Mouse (Mus musculus) midbrain, embryonic 10.5 days (tissue): ENCODE measurements around the gene Sema4c. TPM values are rescaled to one million over a fixed set of nuclear protein-coding genes. Genes with fewer than 3 reads are reported as not detected.
A peak's percentile ranks its signal among the peaks of the same experiment; 100 is the strongest.

ENCODE experiments used
- DNase-seq: peaks from one replicate; pipeline ENCODE4 v3.0.0-alpha.2; 2017; ENCODE audit warnings: low spot score
- H3K27ac ChIP-seq: fragments of 300-500 bp; sonication (generic); replicated peaks from 2 replicates; pipeline ENCODE4 v1.5.1; 2016; ENCODE audit warnings: mild to moderate bottlenecking
- H3K27me3 ChIP-seq: fragments of 300-500 bp; sonication (generic); 2 replicates; pipeline ENCODE4 v1.6.1; 2016; ENCODE audit warnings: low read depth, mild to moderate bottlenecking; ENCODE audit not compliant: poor library complexity, severe bottlenecking
- H3K36me3 ChIP-seq: fragments of 300-500 bp; sonication (generic); 2 replicates; pipeline ENCODE4 v1.6.1; 2016; ENCODE audit warnings: mild to moderate bottlenecking, moderate library complexity
- H3K4me1 ChIP-seq: fragments of 300-500 bp; sonication (generic); 2 replicates; pipeline ENCODE4 v1.6.1; 2016
- H3K4me3 ChIP-seq: fragments of 300-500 bp; sonication (generic); 2 replicates; pipeline ENCODE4 v1.5.1; 2016; ENCODE audit warnings: mild to moderate bottlenecking, moderate library complexity
- H3K9me3 ChIP-seq: fragments of 300-500 bp; sonication (generic); replicated peaks from 2 replicates; pipeline ENCODE4 v1.6.1; 2016; ENCODE audit warnings: mild to moderate bottlenecking
- WGBS: fragments of 180-500 bp; shearing (Covaris S2); methylation state at CpG from one replicate; pipeline ENCODE4 v1.1.7; 2016; 5-methylcytosine and 5-hydroxymethylcytosine counted together
- polyA plus RNA-seq: library from polyadenylated mRNA; unstranded; fragments of >200 nt; fragmentation: Nextera tagmentation; extraction: Ambion mirVana; gene quantifications from 2 replicates; pipeline ENCODE4 v1.2.1, GENCODE M21; 2016

Gene Sema4c
- polyA plus RNA-seq, 1 experiment from 2014 or later: 20.8 TPM

DNA sequence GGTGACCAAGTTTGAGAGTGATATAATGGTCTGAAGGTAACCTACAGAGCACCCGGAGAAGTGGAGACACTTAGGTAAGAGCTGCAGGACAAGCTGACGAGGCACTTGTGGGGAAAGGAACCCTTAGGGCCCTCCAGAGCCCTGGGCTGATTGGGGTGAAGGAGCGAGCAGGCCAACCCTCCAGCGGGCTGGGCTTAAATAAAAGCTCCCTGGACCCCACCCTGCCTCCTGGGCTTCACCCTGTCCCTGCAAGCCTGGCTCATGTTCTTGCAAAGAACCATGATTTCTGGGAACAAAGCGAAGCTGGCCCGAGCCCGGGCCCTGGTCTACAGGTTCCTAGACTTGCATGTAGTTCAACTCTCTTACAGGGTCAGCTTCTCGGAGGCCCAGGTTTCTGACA lies 15.4 kb upstream of the Sema4c start:
- WGBS: 84% methylated on average over 8 of the region's 8 CpGs
- H3K4me1 ChIP-seq: peaks cover 60% of the 10 kb centered on the region
- no peak for DNase-seq
- H3K4me3 ChIP-seq: no peak overlapping the region
- peak overlapping the region; percentile 55 for H3K27ac ChIP-seq
- H3K9me3 ChIP-seq: no peaks in the 10 kb centered on the region
- H3K27me3 ChIP-seq: no peaks in the 10 kb centered on the region
- H3K36me3 ChIP-seq: no peaks in the 10 kb centered on the region

DNA sequence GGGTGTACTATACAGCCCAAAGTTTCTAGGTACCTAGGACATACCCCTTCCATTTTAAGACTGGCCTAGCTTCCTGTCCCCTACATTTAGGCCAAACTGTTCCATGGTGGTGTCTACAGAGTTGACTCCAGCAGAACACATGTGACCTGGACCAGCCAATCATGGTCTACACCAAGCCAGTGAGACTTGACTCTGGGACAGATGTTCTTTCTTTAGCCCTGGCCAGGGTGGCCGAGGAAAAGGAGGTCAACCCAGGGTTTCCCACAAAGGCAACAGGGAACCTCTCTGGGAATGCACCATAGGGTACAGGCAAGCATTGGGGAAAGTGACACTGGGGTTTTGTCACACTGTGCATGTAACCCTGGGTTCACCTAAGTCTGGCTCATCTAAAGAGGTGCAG lies 14.6 kb upstream of the Sema4c start:
- H3K36me3 ChIP-seq: no peaks in the 10 kb centered on the region
- no peaks in the 10 kb centered on the region for H3K27me3 ChIP-seq
- H3K9me3 ChIP-seq: no peaks in the 10 kb centered on the region
- peaks cover 68% of the 10 kb centered on the region for H3K4me1 ChIP-seq
- H3K4me3 ChIP-seq: no peak overlapping the region
- 0 out of 2 replicates have a peak overlapping the region, but pooled peaks have one; percentile 6 for H3K27ac ChIP-seq
- 78% methylated on average over 1 of the region's 1 CpGs for WGBS
- no peak for DNase-seq

DNA sequence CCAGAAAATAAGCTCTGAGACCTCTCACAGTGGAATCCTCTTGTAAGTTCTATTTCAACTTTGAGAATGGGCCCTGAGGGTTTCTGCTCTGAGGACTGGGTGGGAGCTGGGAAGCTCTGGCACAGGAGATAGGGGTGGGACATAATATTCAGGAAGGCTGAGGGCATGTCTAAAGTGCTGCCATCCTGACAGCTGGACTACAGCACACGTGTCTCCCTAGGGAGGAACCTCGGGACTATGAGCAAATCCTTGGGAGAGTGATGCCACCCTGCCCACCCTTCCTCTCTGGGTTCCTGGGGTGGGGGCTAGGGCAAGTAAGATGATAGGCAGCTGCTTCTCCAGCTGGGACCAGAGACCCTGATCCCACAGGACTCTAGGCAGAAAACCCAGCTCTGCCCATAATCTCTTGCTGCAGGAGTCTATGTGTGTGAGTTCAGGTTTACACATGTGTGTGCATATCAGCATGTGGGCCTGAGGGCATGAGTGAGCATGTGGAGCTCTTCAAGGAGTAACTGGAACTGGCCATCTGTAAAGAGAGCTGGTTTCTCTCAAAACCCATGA lies 14.1 kb upstream of the Sema4c start:
- no peaks in the 10 kb centered on the region for H3K9me3 ChIP-seq
- no peaks in the 10 kb centered on the region for H3K27me3 ChIP-seq
- WGBS: 89% methylated on average over 2 of the region's 2 CpGs
- H3K4me1 ChIP-seq: peaks cover 71% of the 10 kb centered on the region
- no peak overlapping the region for H3K4me3 ChIP-seq
- no peaks in the 10 kb centered on the region for H3K36me3 ChIP-seq
- DNase-seq: no peak
- H3K27ac ChIP-seq: no peak overlapping the region

DNA sequence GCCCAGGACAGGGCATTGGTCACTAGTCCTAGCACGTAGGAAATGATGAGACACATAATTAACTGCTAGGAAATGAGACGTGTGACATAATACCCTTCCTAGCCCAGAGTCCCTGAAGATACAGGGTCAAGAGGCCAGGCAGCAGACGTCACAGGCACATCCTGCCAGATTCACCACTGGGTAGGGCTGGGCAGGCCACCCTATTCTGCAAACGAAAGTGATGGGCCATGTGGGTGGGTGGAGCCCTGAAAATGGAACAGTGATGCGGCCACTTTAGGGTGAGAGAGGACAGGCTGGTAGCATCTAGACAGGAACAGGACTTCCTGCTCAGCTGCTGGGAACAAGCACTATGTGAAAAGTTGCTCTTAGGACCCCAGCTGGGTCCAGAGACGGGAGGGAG lies 13.5 kb upstream of the Sema4c start:
- no peaks in the 10 kb centered on the region for H3K27me3 ChIP-seq
- peaks cover 71% of the 10 kb centered on the region for H3K4me1 ChIP-seq
- no peak for DNase-seq
- H3K27ac ChIP-seq: no peak overlapping the region
- 61% methylated on average over 6 of the region's 6 CpGs for WGBS
- no peaks in the 10 kb centered on the region for H3K36me3 ChIP-seq
- no peaks in the 10 kb centered on the region for H3K9me3 ChIP-seq
- no peak overlapping the region for H3K4me3 ChIP-seq

DNA sequence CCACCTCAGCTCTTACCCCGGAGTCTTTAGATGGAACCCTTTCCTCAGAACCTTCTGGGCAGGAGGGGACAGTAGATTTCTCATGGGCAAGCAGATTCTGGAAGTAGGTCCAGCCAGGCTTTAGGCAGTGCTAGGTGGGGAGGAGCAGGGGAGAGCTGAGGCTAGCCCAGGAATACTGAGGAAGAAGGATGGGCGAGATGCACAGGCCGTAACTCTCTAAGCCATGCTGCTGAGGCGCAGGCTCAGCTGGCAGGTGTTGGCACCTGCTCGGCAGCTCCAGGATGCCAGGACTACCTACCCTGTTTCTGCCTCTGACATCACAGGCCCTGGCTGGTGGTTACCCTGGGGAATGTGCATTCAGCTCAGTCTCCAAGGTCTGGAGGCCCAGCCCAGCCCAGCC lies 12.2 kb upstream of the Sema4c start:
- Histone ChIP-seq H3K4me1 (peaks cover 66% of the 10 kb centered on the region), H3K9me3 (no peaks in the 10 kb centered on the region), H3K36me3 (no peaks in the 10 kb centered on the region), H3K4me3 (no peak overlapping the region), H3K27me3 (no peaks in the 10 kb centered on the region), H3K27ac (no peak overlapping the region)
- WGBS: 90% methylated on average over 5 of the region's 5 CpGs
- no peak for DNase-seq

DNA sequence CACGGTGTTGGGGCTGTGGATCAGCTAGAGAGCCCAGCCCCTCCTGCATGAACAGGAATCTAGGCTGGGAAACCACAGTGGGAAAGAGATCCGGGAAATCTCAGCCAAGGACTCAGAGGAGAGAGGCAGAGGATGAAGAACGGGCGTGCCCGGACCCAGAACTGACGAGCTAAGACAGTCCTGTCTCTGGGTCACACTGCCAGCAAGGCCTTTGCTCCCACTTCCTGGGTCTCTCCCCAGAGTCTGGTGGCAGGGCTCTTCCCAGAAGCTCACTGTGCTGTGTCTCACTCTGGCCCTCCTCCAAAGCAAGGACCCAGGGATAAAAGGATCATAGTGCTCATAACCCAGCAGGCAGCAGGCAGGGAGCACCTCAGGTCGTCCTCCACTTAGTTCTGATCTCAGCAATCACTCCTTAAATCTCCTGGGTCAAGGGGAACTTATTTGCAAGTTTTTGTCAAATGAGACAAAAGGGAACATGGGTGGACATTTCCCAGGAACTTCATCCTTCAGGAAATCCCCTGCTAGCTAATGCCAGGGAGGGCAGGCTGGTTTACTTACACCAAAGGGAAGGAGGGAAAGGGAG lies 11.6 kb upstream of the Sema4c start:
- DNase-seq: no peak
- Histone ChIP-seq H3K4me1 (peaks cover 63% of the 10 kb centered on the region), H3K9me3 (no peaks in the 10 kb centered on the region), H3K36me3 (no peaks in the 10 kb centered on the region), H3K27ac (0 out of 2 replicates have a peak overlapping the region, but pooled peaks have one; percentile 55), H3K4me3 (no peak overlapping the region), H3K27me3 (no peaks in the 10 kb centered on the region)
- WGBS: 55% methylated on average over 7 of the region's 7 CpGs

DNA sequence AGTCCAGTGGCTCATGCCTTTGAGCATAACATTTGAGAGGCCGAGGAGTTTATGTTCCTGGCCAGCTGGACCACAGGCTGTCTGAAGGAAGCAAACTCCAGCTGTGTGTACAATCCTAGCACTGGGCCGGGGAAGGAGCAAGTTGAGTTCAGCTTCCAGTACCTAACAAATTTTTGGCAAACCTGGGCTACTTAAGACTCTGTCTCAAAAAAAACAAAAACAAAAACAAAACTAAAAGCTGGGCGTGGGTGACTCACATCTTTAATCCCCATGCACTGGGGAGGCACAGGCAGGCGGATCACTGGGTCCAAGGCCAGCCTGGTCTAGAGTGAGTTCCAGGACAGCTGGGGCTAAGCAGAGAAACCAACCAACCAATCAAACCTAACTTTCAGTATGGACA lies 10.6 kb upstream of the Sema4c start:
- H3K27ac ChIP-seq: peak overlapping the region; percentile 42; the same call in 1 of the 2 replicates

DNA sequence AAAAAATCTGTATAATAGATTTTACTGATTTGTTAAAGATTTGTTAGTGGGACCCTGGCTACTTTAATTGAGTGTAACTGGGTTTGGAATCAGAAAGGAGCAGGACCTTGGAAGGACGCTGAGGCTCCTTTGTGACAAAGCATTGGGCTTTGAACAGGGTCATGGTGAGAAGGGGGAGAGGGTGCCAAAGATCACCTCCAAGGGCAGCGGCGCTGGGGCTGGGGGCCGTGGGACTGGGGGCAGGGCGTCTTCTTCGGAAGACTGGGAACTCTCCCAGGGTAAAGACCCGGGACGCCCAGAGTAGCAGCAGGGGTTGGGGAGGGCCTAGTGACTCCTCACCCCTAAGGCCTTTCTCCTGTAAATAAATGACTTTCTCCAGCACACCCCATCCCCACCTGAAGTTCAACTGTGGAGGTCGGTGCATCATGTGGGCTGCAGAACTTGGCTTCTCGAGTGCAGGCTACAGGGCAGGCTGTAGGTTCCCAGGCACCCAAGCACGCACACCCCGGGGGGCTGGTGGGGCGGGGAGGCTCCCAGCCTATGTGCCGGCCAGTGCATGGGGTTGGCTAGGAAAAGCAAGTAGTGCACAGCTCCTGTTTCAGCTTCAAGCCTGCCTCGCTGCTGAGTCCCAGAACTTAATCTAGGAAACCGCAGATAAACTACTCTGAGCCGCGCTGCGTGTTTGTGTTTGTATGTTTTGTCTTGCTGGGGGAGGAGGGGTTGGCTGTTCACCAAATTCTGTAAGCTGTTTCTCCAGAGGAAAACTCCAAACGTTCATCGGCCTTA lies 9.9 kb upstream of the Sema4c start:
- WGBS: 45% methylated on average over 21 of the region's 21 CpGs
- DNase-seq: no peak
- peaks cover 57% of the 10 kb centered on the region for H3K4me1 ChIP-seq
- H3K36me3 ChIP-seq: no peaks in the 10 kb centered on the region
- H3K9me3 ChIP-seq: no peaks in the 10 kb centered on the region
- peak overlapping the region; percentile 69 for H3K27ac ChIP-seq
- H3K4me3 ChIP-seq: no peak overlapping the region
- H3K27me3 ChIP-seq: no peaks in the 10 kb centered on the region

More for the DNA sequence above, 10.6 kb upstream of the Sema4c start:
- no peak for DNase-seq
- WGBS: 79% methylated on average over 4 of the region's 4 CpGs
- Histone ChIP-seq H3K4me3 (no peak overlapping the region), H3K27me3 (no peaks in the 10 kb centered on the region), H3K4me1 (peaks cover 54% of the 10 kb centered on the region), H3K36me3 (no peaks in the 10 kb centered on the region), H3K9me3 (no peaks in the 10 kb centered on the region)

DNA sequence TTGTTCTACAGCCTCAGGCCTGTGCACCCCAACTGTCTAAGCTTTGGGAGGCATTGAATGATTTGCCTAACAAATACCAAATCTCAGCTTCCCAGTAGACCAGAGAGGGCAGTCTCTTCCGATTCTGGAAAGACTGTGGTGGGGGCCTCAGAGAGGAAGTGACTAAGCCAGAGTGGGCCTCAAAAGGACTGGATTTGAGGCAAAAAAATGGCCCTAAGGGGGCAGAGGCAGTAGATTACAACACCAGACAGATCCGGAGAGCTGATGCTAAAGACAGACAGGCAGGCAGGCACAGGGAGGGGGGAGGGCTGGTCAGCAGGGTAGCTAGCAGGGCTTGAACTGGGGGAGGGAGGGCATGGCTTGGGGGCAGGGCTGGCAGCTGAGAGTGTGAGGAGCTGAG lies 8.3 kb upstream of the Sema4c start:
- no peaks in the 10 kb centered on the region for H3K27me3 ChIP-seq
- 8% methylated on average over 2 of the region's 2 CpGs for WGBS
- no peaks in the 10 kb centered on the region for H3K9me3 ChIP-seq
- DNase-seq: no peak
- no peaks in the 10 kb centered on the region for H3K36me3 ChIP-seq
- H3K27ac ChIP-seq: peak overlapping the region; percentile 11
- H3K4me1 ChIP-seq: peaks cover 57% of the 10 kb centered on the region
- H3K4me3 ChIP-seq: no peak overlapping the region

DNA sequence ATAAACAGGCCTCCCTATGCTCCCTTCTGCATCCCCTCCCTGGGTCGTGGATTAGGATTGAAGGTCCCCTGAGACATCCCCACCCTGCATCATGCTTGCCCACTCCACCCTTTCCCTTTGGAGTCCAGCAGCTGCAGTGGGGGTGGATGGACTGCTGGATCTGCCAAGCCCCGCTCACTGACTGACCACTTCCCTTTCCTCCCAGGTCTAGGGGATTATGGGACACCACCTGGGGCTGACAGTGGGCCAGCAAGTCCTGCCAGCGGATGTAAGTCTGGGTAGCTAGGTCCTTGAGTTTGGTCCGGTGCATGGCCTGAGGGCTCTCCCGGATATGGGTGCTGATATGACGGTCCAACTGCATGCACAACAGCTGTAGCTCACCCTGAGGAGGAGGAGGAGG lies 6.0 kb upstream of the Sema4c start:
- WGBS: 85% methylated on average over 6 of the region's 6 CpGs
- Histone ChIP-seq H3K36me3 (no peaks in the 10 kb centered on the region), H3K4me3 (no peak overlapping the region), H3K27me3 (peaks cover 13% of the 10 kb centered on the region), H3K4me1 (peaks cover 50% of the 10 kb centered on the region), H3K27ac (peak overlapping the region; percentile 42), H3K9me3 (no peaks in the 10 kb centered on the region)
- DNase-seq: no peak

DNA sequence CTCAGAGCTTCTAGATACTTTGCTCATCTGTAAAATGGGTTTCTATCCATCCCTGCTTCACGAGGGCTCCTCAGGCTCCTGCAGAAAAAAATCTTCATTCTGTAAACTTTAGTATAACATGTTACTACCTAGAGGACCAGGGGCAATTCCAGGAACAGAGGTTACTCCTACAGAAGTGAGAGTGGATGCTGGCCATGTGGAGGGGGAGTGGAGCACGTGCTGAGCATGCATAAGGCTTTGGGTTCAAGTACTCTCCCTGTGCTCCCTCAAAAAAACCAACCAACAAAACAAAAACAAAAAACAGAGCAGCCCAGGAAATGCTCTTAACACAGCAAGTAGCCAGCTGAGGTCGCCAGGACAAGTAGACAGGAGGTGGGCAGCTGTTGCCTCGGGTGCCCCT lies 5.5 kb upstream of the Sema4c start:
- 72% methylated on average over 4 of the region's 4 CpGs for WGBS
- Histone ChIP-seq H3K27me3 (peaks cover 17% of the 10 kb centered on the region), H3K27ac (no peak overlapping the region), H3K9me3 (no peaks in the 10 kb centered on the region), H3K4me3 (no peak overlapping the region), H3K4me1 (peaks cover 51% of the 10 kb centered on the region), H3K36me3 (no peaks in the 10 kb centered on the region)
- no peak for DNase-seq

DNA sequence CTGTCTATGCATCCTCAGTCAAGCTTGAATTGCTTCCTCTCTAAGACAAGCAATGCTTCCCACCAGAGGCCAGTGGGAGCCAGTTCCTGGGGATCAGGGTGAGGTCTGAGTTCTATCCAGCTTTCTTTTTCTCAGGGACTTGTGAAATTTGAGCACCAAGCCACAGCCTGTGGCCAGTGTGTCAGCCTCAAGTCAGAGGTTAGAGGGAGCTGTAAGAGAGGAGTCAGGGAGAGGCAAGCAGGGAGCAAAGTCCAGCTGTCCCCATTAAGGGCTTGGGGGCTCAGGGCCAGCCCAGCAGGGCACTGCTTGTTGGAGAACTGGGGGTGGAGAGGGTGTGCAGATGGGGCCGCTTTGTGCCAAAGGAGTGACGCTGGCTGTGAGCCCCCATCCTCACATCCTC lies 5.0 kb upstream of the Sema4c start:
- no peaks in the 10 kb centered on the region for H3K9me3 ChIP-seq
- H3K27me3 ChIP-seq: peaks cover 17% of the 10 kb centered on the region
- peaks cover 51% of the 10 kb centered on the region for H3K4me1 ChIP-seq
- 0 out of 2 replicates have a peak overlapping the region, but pooled peaks have one; percentile 10 for H3K27ac ChIP-seq
- DNase-seq: no peak
- H3K36me3 ChIP-seq: no peaks in the 10 kb centered on the region
- no peak overlapping the region for H3K4me3 ChIP-seq
- WGBS: 72% methylated on average over 2 of the region's 2 CpGs

DNA sequence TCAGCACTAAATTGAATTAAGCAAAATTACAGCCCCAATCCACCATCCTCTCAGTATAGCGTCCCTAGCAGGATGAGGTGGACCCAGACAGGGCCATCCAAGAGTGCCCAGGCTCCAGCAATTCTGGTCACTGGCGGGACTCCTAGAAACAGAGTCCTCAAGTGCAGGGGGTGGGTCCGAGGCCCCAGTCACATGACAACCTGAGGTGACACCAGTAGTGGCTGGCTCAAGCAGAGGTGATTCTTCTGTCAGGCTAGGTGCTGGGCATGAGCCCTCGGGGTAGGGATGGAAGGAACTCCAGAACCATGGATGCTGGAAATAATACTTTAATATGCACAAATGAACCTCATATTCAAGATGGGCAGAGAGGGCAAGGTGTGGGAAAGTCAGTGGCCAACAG lies 4.2 kb upstream of the Sema4c start:
- H3K4me1 ChIP-seq: peaks cover 45% of the 10 kb centered on the region
- no peak overlapping the region for H3K27ac ChIP-seq
- H3K4me3 ChIP-seq: no peak overlapping the region
- no peaks in the 10 kb centered on the region for H3K9me3 ChIP-seq
- H3K27me3 ChIP-seq: peaks cover 17% of the 10 kb centered on the region
- H3K36me3 ChIP-seq: no peaks in the 10 kb centered on the region
- WGBS: 65% methylated on average over 4 of the region's 4 CpGs
- no peak for DNase-seq
